Mouse (Mus musculus) cerebellum, postnatal 4 days (tissue): ENCODE measurements around the gene Arpc4.

Experiments used
- DNase-seq, 2 experiments: peaks; one replicate each; pipeline ENCODE4 v3.0.0; 2022; ENCODE audit warnings: low spot score in 2 of 2, mixed read lengths in 1 of 2

Arpc4 gene

DNA sequence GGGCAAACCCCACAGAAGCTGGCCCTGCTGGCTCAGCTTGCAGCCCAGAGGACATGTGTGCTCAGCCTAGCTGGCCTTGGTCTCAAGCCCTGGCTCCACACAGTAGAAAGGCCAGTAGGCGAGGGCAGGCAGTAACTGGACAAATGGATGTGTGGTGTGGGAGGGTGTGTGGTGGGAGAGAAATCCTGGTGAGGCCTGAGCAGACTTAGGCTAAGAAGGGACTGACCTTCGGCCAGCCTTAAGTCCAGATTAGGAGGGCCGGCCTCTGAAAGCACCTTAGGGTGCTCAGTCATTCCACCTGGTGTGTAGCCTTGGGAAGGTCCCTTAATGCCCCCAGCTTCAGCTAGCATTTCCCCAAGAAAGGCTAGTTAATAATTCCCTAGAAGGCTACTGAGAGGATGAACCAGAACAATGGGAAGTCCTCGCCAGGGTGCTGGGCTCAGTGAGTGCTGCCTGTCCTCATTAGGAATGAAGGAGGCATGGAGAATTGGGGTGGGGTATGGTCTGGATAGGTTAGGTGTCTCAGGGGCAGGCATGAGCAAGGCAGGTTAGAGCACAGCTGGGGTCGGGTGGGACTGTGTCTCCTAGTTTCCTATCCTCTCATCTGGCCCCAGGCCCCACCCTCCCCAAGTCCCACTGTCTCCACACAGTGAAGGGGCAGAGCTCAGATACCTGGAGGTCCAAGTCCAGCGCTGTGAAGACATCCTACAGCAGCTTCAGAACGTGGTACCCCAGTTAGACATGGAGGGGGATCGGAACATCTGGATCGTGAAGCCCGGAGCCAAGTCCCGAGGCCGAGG is 26.9 kb downstream of the Arpc4 start:
- no peak for DNase-seq

DNA sequence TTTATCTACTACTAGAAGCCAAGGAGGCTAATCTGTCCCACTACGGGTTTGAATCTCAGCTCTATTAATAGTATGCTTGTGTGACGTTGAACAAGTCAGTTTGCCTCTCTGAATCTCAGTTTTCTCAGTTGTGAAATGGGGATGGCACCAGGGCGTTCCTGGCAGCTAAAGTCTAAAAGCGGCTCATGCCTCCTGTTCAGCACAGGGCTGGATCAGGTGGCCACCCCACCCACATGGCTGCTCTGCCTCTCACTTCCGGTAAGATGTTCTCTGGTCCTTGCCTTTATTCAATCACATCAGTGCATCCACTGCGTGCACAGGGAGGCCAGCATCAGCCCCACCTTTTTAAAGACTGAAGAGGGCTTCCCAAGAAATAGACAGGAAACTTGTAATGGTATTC is 27.6 kb downstream of the Arpc4 start:
- DNase-seq, result no peak

DNA sequence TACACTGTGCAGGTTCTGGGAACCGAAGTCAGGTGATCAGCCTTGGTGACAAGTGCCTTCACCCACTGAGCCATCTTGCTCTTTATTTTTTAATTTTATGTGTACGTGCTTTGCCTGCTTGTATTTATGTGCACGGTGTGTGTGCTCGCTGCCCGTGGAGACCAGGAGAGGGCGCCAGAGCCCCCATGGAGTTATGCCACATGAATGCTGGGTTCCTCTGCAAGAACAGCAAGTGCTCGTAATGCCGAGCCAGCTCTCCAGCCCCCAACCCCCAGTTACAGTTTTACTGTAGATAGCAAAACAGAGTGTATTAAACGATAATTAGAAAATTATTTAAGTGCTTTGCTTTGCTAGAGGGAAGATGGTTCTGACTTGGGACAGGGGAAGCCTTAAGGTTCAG is 28.8 kb downstream of the Arpc4 start:
- no peak for DNase-seq

DNA sequence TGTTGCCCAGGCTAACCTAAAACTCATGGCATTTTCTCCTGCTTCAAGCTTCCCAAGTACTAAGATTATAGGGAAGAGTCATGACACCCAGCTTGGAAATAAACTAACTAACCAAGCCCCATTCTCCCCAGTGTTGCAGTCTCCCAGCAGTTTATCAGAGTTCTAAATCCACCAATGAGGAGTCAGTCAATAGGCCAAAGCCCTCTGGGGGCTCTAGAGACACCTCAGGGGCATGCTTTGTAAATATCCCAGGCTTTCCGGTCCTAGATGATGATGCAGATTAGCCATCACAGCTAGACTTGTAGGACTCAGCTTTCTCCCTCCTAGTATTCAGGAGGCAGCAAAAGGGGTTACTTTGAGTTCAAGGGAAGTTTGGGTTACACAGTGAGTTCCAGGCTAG is 32.1 kb downstream of the Arpc4 start:
- DNase-seq, result no peak

DNA sequence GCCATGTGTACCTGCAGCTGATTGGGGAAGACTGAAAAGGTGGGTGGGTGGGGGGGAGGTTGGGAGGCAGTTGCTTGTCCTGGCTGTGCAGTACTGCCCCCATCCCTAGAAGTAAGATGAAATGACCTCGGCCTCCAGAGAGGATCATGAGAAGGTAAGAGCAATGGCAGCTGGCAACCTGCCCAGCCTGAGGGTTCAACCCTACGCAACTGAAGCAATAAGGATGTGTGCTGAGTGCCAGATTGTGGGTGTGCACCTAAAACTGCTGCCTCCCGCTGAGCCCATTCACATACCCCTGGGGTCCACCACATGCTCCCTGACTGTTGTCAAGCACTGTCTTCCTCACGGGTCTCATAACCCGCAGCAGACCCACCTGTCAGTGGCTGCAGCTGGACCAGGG is 38.5 kb downstream of the Arpc4 start:
- no peak for DNase-seq

DNA sequence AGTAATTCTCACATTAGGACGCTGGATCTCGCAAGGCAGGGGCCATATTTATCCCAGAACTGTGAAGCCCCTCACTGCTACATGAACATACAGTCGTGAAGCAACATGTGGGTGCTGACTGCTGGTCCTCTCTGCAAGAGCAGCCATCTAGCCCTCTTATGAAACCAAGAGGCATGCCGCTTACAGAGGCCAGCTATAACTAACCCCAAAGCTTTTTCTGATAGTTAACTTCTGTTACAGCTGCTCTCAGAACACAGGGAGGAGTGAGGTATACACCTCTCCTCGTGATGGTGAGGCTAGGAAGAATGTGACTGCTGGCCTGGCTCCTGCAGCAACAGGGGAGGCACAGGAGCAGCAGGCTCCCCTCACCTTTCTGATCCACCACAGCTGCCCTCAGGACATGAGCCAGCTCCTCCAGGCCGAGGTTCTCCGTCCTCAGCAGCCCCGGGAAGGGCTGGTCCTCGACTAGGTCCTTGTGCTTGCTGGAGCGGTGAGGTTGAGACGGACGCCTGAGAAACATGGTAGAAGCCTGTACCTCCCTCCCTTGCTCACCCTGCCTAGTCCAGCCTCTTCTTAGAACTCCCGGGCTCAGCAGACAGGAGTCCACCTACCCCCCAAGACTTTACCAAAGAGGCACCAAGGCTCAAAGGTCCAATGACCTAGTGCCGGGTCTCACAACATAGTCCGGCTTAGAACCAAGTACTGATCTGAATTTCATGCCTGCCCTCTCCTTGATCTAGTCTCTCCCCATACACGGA is 40.7 kb downstream of the Arpc4 start:
- peak in 1 of 2 experiments; percentile 23 for DNase-seq

DNA sequence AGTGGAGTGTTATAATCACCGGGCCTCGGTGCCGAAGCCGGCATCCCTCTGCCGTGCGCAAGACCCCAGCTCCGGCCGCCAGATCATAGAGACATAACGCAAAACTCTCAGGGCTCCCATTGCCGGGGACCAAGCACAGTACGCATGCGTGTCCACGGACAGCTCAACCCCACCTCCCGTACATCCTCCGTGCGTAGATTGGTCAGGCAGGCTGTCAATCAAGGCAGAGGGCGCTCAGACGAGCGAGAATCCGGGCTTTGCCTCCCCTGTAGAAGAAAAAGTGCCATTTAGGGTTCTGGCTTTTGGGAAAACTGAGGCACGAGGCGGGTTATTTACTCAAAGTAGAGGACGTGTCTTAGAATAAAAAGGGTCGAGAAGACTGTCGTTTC is 41.3 kb downstream of the Arpc4 start, which contains the start of gene Rpusd3:
Gene Rpusd3, minus strand, starts transcription at position 142 of the 389 bp plus-strand sequence.
- peak; percentile 99 for DNase-seq

DNA sequence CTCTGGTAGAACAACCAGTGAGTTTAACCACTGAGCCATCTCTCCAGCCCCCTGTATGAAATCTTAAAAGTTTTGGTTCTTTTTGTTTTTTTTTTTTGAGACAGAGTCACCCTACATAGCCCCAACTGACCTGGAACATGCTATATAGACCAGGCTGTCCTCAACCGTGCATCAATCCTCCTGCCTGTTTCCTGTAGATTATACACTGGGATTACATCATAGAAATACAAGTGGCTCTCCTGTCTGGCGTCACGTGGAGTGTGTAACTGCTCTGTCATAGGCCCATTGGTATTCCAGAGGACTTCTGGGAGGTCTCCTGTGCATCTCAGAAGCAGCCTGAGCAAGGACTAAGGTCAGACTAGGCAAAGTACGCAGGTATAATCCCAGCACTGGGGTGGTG is 45.1 kb downstream of the Arpc4 start:
- DNase-seq, result no peak

DNA sequence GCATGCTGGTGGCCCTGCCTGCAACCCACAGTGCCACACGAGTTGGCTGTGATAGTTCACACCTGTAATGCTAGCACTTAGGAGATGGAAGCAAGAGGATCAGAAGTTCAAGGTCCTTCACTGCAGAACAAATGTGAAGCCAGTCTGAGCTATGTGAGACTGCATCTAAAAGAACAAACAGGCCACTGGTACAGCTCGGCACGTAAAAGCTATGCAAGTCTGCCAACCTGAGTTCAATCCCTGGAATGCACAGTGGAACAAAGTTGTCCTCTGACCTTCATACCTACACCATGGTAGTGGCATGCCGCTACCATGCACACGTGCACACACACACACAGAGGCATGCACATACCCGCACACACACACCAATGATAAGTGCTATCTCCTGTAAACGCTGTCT is 46.3 kb downstream of the Arpc4 start:
- no peak for DNase-seq

DNA sequence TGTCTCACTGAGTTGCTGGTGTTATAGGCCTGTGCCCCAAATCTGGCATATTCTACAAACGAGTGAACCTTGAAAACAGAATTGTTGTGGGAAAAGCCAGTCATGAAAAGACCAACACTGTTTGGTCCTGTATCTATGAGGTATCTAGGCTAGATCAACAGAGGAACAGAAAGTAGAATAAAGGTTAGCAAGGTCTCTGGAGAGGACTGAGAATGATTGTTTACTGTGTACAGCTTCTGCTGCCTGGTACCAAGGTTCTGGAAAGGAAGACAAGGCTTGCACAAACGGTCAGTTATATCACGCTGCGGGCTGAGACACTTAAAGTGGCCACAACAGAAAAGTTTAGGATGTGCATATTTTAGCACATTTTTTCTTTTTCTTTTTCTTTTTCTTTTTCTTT is 48.8 kb downstream of the Arpc4 start:
- no peak for DNase-seq

DNA sequence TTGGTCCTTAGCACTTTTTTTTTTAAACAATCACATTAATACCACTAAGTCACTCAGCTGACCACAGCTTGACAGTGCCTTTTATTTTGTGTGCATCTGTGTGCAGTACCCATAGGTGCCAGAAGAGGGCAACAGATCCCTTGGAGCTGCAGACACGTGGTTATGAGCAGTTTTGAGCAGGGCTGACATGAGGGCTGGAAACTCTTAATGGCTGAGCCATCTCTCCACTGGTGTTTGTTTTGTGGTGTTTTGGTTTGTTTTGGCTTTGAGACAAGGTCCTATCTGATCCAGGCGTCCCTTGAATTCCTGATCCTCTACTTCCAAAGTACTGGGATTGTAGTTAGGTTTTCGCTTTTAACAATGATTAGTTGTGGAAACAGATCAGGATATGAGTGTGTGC is 49.5 kb downstream of the Arpc4 start:
- DNase-seq, result peak in 1 of 2 experiments; percentile 69

DNA sequence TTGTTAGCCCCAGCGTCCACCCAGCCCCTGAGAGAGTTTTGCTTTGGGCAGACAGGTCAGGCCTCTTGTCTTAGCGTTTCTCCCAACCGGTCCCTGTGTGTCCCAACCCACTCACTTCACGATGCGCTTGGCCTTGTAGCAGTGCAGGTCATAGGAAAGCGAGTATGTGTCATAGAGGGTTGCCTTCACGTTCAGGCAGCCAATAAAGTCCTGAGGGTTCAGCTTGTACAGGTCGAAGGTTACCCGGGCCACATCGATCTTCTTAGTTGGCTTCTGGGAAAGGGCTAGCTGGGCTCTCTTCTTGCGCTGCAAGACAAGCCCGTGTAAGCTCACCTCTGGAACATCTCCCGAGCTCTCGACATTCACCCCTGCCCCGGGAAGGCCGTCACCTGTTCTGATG is 50.1 kb downstream of the Arpc4 start:
- DNase-seq, result no peak

DNA sequence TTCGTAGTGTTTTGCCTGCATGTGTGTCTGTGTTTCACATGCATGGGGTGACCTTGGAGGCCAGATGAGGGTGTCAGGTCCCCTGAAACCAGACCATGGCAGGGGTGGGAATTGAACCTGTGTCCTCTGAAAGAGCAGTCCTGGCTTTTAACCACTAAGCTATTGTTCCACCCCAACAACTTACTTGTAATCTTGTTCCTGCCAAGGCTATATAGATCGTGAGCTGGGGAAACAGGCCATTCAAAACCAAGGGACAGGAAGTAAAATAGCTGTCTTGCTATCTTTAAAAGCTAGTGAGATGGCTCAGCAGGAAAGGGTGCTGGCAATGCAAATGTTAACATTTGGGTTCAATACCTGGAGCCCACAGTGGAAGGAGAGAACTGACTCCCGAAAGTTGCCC is 52.0 kb downstream of the Arpc4 start:
- DNase-seq, result no peak

DNA sequence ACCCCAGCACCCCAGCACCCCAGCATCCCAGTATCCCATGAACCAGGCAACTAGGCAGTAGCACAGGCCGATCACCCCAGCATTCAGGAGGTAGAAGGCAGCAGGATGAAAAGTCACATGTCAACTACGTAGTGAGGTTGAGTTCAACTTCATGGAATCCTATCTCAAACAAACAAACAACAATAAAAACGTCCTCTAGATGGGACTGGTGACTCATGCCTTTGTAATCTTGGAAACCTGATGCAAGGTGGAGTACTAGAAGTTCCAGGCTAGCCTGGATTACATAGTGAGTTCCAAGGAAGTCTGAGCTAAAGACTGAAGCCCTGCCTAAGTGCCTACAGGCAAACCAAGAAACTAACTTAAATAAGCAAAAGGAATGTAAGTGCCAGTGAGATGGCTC is 52.9 kb downstream of the Arpc4 start:
- no peak for DNase-seq

DNA sequence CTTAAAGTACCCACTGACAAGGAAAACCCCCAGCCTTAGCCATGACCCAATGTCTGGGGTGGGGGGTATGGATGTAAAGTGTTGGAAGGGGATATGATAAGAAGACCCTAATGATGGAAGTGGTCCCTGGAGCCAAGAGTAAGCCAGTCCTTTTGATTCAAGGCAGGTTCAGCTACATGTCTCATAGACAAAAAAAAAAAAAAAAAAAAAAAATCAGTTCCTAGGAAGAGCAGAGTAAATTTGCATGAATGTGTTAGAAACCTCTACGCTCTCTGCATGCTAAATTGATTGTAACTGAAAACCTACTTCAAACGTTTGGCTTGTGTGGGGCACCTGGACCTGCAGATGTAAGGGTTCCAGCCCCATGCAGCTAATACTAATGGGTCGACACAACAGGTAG is 53.9 kb downstream of the Arpc4 start:
- DNase-seq, result no peak

DNA sequence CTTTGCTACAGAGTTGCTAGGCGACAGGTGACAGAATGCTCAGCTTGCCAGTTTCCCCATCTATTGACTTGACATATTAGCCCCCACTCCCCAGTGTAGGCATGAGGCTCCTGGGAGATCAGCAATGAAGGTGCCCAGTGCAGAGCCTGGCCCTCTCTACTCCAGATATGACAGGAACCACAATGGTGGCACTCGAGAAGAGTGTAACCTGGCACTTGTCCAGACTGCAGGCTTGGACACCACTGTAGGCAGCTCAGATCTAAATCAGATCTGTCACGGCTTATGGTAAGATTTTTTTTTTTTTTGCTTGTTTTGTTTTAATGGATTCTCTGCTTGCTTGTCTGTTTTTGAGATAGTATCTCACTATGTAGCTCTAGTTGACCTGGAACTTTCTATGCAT is 55.7 kb downstream of the Arpc4 start:
- no peak for DNase-seq

DNA sequence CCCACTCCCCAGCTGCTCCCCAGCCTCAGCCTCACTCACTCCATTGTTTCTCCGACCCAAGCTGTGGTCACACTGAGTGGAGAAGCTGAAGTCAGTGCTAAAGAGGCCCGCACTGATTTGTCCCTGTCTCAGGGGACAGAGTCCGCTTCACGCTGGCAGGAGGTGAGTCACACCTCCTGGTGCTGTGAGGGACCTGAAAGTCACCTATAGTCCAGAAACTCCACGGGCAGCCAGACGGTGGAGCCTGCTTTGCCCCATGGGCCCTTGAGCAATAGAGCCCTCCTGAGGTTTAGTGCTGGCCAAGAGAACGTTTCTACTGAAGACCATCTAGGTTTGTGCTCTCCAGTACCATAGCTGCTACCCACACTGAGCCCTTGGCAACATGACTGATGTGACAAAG is 56.8 kb downstream of the Arpc4 start:
- no peak for DNase-seq

DNA sequence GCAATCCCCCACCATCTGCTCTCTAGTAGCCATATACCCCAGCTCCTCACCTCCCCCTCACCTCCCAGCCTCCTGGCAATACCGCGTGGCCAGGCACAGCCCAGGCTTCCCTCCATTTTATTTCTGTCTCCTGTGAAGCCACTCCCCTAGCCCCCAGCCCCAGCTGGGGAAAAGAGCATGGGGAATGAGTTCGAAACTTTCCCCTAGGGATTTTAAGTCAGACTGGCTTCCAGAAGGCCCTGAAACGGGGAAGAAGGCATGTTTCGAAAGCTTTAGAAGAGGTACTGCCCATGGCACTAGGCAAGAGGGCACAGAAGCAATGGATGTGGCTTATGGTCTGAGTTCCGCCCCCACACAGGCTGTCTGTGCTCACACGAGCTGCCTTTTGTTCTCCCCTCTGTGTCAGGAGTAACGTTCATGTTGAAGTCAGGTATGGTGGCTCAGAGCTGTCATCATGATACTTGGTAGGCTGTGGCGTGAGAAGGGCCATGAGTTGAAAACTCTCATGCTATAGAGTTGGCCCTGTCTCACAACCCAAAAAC is 57.8 kb downstream of the Arpc4 start, which contains the start of gene Cidec:
Gene Cidec, minus strand, starts transcription at position 97 of the 542 bp plus-strand sequence.
- DNase-seq, result no peak

DNA sequence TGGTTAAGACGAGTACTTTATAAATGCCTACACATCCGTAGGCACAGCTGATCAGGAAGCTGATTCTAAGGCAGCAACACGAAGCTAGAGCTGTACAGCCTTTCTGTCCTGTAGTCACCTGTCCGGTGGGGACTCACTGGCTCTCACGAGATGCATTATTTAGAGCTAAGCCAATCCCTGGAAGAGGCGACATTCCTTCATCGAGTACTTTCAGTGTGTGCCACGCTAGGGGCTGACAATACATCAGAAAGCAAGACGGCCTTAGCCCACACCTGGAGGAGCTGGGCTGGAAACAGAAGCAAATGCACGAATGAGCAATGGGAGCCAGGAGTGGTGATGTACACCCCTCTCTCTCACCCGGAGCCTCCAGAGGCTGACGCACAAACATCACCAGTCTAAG is 59.2 kb downstream of the Arpc4 start:
- no peak for DNase-seq

DNA sequence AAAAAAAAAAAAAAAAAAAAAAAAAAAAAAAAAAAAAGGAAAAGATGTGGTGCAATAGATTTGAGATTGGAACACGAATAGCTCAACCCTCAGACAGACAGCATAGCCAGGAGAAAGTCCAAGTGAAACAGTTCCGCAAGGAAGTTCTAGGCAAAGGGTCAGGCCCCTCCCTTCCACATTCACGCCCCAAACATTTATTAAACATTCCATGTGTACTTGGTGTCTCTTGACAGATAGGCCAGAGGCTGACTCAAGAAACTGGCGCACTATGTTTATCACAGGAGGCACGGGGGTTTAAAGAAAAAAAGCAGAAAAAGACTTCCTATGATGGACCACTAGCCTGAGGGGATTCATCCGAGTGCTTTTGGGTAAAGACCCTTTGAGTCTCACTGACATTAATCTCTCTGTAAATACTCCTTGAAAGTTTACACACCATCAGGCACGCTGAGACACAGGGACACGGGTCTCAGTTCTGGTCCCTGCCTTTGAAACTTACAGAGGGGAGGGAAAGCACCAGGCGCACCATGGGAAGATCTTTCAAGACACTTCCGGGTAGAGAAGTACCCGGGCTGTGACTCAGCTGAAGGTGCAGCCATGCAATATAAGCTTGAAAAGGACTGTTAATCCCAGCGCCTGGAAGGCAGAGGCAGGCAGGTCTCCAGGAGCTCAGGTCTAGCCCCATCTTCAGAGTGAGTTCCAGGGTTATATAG is 61.0 kb downstream of the Arpc4 start:
- no peak for DNase-seq
